Mouse (Mus musculus): ENCODE data around the gene Brms1. TPM values are rescaled to one million over a fixed set of nuclear protein-coding genes. Genes with fewer than 3 reads are reported as not detected.

The Brms1 gene
- polyA plus RNA-seq, 1 experiment from 2014 or later: 51.6 TPM

DNA sequence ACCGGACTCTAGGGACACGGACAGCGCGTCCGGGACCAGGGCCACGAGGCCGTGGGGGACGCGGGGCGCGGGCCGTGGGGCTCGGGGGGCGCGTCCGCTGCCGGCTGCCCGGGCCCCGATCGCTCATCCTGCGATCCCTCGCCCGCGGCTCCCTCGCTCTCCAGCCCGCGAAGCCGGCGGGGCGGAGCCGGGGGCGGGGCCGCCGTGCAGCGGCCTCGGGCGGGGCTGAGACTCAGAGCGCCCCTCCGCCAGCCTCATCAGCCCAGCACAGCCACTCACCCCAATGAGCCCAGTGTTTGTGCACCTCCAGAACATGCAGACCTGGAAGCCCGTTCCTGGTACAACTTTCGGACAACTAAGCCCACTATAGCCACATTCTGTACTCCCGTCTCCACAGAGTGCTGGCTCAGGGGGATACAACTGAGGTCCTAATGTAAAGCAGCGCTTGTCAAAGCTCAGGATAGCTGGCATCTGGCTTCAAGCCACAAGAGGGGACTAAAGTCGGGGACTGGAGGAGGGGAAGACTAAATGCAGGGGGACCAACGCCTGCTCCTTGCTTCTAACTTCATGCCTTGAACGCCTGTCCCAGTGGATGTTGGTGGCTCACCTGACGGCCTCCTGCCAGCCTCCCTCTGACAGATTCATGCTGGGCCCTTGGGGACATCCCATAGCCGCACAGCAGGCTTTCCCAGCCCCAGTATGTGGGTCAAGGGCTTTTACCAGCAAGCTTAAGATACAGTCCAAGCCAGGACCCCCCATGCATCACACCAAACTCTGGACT, 57.4 kb downstream of the Brms1 start, which contains the start of gene Cnih2:
TSS of gene Cnih2 (minus strand) at position 159 of the 781 bp plus-strand sequence.
- Histone ChIP-seq H3K36me3 (peaks cover 43% of the 10 kb centered on the region), H3K27me3 (0 out of 2 replicates have a peak, but pooled peaks cover 2% of the 10 kb centered on the region), H3K9ac (peak within 1 kb of the TSS; percentile 79), H3K4me2 (peak within 1 kb of the TSS; percentile 100), H3K4me1 (peaks cover 59% of the 10 kb centered on the region), H3K27ac (peak within 1 kb of the TSS; percentile 45), H3K9me3 (replicated peaks) (no peaks in the 10 kb centered on the region), H3K4me3 (replicated peaks) (peak within 1 kb of the TSS; percentile 63)
- ATAC-seq (replicated peaks; ENCODE audit: low FRiP score): peak; percentile 55
- 5% methylated on average over 31 of the region's 48 CpGs for WGBS

Other genes starting within 250 kb of the Brms1 start
- gene Rbm4, start 247.5 kb upstream of the Brms1 start, polyA plus RNA-seq (2015; fragmentation: Nextera tagmentation; extraction: Ambion mirVana): 66.1 and 67.6 TPM in 2 replicates
- 38.2 and 40.3 TPM in 2 replicates for gene Gm21992, start 229.7 kb upstream of the Brms1 start, polyA plus RNA-seq (2015; fragmentation: Nextera tagmentation; extraction: Ambion mirVana)
- gene Rbm14, start 229.7 kb upstream of the Brms1 start, polyA plus RNA-seq (2015; fragmentation: Nextera tagmentation; extraction: Ambion mirVana): 97.3 and 103 TPM in 2 replicates
- 59.3 and 64.5 TPM in 2 replicates for gene Ccs, start 202.0 kb upstream of the Brms1 start, polyA plus RNA-seq (2015; fragmentation: Nextera tagmentation; extraction: Ambion mirVana)
- not detected in 2 replicates for gene Ccdc87, start 202.0 kb upstream of the Brms1 start, polyA plus RNA-seq (2015; fragmentation: Nextera tagmentation; extraction: Ambion mirVana)
- 48.2 and 58.1 TPM in 2 replicates for gene Ctsf, start 186.2 kb upstream of the Brms1 start, polyA plus RNA-seq (2015; fragmentation: Nextera tagmentation; extraction: Ambion mirVana)
- gene Actn3, start 163.4 kb upstream of the Brms1 start, polyA plus RNA-seq (2015; fragmentation: Nextera tagmentation; extraction: Ambion mirVana): 10.6 and 12.0 TPM in 2 replicates
- 10.8 and 12.0 TPM in 2 replicates for gene Zdhhc24, start 162.7 kb upstream of the Brms1 start, polyA plus RNA-seq (2015; fragmentation: Nextera tagmentation; extraction: Ambion mirVana)
- gene Bbs1, start 134.7 kb upstream of the Brms1 start, polyA plus RNA-seq (2015; fragmentation: Nextera tagmentation; extraction: Ambion mirVana): 5.2 and 6.7 TPM in 2 replicates
- gene Dpp3, start 113.1 kb upstream of the Brms1 start, polyA plus RNA-seq (2015; fragmentation: Nextera tagmentation; extraction: Ambion mirVana): 96.4 and 108 TPM in 2 replicates
- gene Peli3, start 98.2 kb upstream of the Brms1 start, polyA plus RNA-seq (2015; fragmentation: Nextera tagmentation; extraction: Ambion mirVana): 2.9 and 3.0 TPM in 2 replicates
- gene Mrpl11, start 79.2 kb upstream of the Brms1 start, polyA plus RNA-seq (2015; fragmentation: Nextera tagmentation; extraction: Ambion mirVana): 108 and 125 TPM in 2 replicates
- 0.18 TPM in 1 of 2 replicates, not detected in the other for gene Npas4, start 51.0 kb upstream of the Brms1 start, polyA plus RNA-seq (2015; fragmentation: Nextera tagmentation; extraction: Ambion mirVana)
- gene Slc29a2, start 17.5 kb upstream of the Brms1 start, polyA plus RNA-seq (2015; fragmentation: Nextera tagmentation; extraction: Ambion mirVana): 6.0 and 7.0 TPM in 2 replicates
- gene B4gat1, start 2.5 kb upstream of the Brms1 start, polyA plus RNA-seq (2015; fragmentation: Nextera tagmentation; extraction: Ambion mirVana): 51.0 and 51.7 TPM in 2 replicates
- gene AC124502.3, start 2.5 kb upstream of the Brms1 start, polyA plus RNA-seq (2015; fragmentation: Nextera tagmentation; extraction: Ambion mirVana): 2.1 and 2.3 TPM in 2 replicates
- 3.0 and 4.2 TPM in 2 replicates for gene Rin1, start 9.1 kb downstream of the Brms1 start, polyA plus RNA-seq (2015; fragmentation: Nextera tagmentation; extraction: Ambion mirVana)
- 50.3 and 74.1 TPM in 2 replicates for gene Cd248, start 26.7 kb downstream of the Brms1 start, polyA plus RNA-seq (2015; fragmentation: Nextera tagmentation; extraction: Ambion mirVana)
- 1.3 and 1.8 TPM in 2 replicates for gene Tmem151a, start 44.2 kb downstream of the Brms1 start, polyA plus RNA-seq (2015; fragmentation: Nextera tagmentation; extraction: Ambion mirVana)
- gene Yif1a, start 47.2 kb downstream of the Brms1 start, polyA plus RNA-seq (2015; fragmentation: Nextera tagmentation; extraction: Ambion mirVana): 99.8 and 101 TPM in 2 replicates
- 13.3 and 15.1 TPM in 2 replicates for gene Cnih2, start 57.2 kb downstream of the Brms1 start, polyA plus RNA-seq (2015; fragmentation: Nextera tagmentation; extraction: Ambion mirVana)
- gene Rab1b, start 65.7 kb downstream of the Brms1 start, polyA plus RNA-seq (2015; fragmentation: Nextera tagmentation; extraction: Ambion mirVana): 268 and 290 TPM in 2 replicates
- gene Klc2, start 77.2 kb downstream of the Brms1 start, polyA plus RNA-seq (2015; fragmentation: Nextera tagmentation; extraction: Ambion mirVana): 27.5 and 27.8 TPM in 2 replicates
- 23.2 and 25.0 TPM in 2 replicates for gene Pacs1, start 231.8 kb downstream of the Brms1 start, polyA plus RNA-seq (2015; fragmentation: Nextera tagmentation; extraction: Ambion mirVana)

Data from kidney, embryonic 15.5 days (tissue).